Mouse (Mus musculus) heart, postnatal 4 days (tissue): ENCODE measurements around the gene Pi4ka. TPM values are rescaled to one million over a fixed set of nuclear protein-coding genes. Genes with fewer than 3 reads are reported as not detected.
"Not testable (repeated sequence)": the region's sequence is repeated elsewhere in the genome, so short reads cannot be mapped to it uniquely, and the experiment has no call there.

Experiments used
- DNase-seq: peaks from one replicate; pipeline ENCODE4 v3.0.0; 2021
- total RNA-seq, 2 experiments: library from RNA; stranded (reverse); gene quantifications; 2 replicates each; pipeline ENCODE4 v1.2.3; 2021

Pi4ka gene
- total RNA-seq, 2 experiments from 2014 or later, result 55.8 to 56.5 TPM

DNA sequence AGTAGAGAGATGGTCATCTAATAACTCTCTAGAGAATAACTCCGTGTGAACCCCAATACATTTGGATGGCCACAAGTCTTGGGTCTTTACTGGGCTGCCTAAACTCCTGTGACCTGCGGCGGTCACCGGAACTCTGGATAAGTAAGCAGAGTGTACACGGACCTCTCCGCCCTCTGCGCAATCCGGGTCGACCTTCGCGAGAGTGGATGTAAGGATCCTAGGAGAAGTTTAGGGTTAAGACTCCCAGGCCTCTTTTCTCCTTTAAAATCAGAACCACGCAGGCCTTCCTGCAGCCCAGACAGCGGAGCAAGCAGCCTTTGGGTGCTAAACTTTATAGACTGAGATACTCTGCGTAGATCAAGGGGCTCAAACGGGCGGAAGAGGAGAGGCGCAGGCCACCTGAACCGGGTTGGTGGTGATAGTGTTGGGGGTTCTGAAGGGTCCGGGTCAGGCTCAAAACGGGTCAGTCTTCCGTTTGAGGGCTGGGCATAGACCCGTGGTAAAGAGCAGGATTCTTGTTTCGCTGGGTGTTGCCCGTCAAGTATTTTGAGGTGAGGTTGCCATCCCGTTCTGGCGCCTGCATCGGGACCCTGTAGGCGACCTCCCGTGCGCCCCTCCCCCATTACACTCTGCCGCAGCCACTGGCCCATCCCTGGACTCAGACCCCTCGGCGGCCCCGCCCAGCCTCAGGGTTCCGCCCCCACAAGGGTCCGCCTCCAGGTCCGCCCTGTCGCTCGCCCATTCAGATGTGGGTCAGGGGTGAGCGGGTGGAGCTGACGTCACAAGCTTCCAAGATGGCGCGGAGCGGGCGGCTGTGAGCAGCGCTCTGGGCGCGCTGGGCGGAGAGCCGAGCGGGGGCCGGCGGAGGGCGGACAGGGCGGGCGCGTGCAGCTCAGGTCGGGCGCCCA lies 173.1 kb downstream of the Pi4ka start, which contains the start of gene Hic2:
Gene Hic2 (plus strand): TSS at position 779 of the 908 bp plus-strand sequence.
- peak; percentile 97 for DNase-seq

- not testable (repeated sequence) for DNase-seq
These were observed 174.6 kb downstream of the Pi4ka start for GRCm38 (mm10) chr16:17231523-17231922.

Other genes with a start within 250 kb of the Pi4ka start
- 100 to 1,000 TPM; 154 to 157 TPM for gene Ube2l3, start 203.7 kb downstream of the Pi4ka start, total RNA-seq
- gene Rimbp3, start 197.7 kb downstream of the Pi4ka start, total RNA-seq, result under 1 TPM; 0.43 TPM
- 1 to 10 TPM; 7.0 to 7.1 TPM for gene Hic2, start 172.7 kb downstream of the Pi4ka start, total RNA-seq
- gene Tmem191c, start 130.2 kb downstream of the Pi4ka start, total RNA-seq, result 1 to 10 TPM; 6.3 to 7.9 TPM
- gene Serpind1, start 74.9 kb downstream of the Pi4ka start, total RNA-seq, result 1 to 10 TPM; 3.3 to 3.7 TPM
- 10 to 100 TPM; 15.7 to 16.3 TPM for gene Snap29, start 328 bp downstream of the Pi4ka start, total RNA-seq
- gene Crkl, start 45.7 kb upstream of the Pi4ka start, total RNA-seq, result 10 to 100 TPM; 31.6 to 34.4 TPM
- gene Aifm3, start 83.3 kb upstream of the Pi4ka start, total RNA-seq, result under 1 TPM; 0.21 to 0.70 TPM
- gene Lztr1, start 102.4 kb upstream of the Pi4ka start, total RNA-seq, result 10 to 100 TPM; 35.6 to 47.5 TPM
- gene Thap7, start 124.8 kb upstream of the Pi4ka start, total RNA-seq, result 10 to 100 TPM; 17.5 to 20.9 TPM
- not detected for gene Lrrc74b, start 154.9 kb upstream of the Pi4ka start, total RNA-seq
- under 1 TPM; 0.27 to 0.36 TPM for gene P2rx6, start 155.6 kb upstream of the Pi4ka start, total RNA-seq
- gene Slc7a4, start 176.9 kb upstream of the Pi4ka start, total RNA-seq, result 1 to 10 TPM; 3.8 to 4.1 TPM
- gene Smpd4, start 213.0 kb upstream of the Pi4ka start, total RNA-seq, result 10 to 100 TPM; 30.9 to 35.4 TPM
- 1 to 10 TPM; 2.0 to 2.1 TPM for gene Ccdc74a, start 240.2 kb upstream of the Pi4ka start, total RNA-seq